Comparison of ENCODE assay signal across 8 mouse cellular contexts in genomic region chr8:13676302-13676700, GRCm38 (mm10). TPM values are rescaled to one million over a fixed set of nuclear protein-coding genes. Genes with fewer than 3 reads are reported as not detected.
DNase-seq lines count a peak whose midpoint lies in the region; ATAC-seq and TF ChIP-seq lines count a peak whose summit lies in the region.

No protein-coding gene starts in this region.

- H3K9ac ChIP-seq in hindbrain, embryonic 15.5 days: peak overlapping the region; percentile 82

- peak overlapping the region; percentile 73 for H3K4me2 ChIP-seq in hindbrain, embryonic 15.5 days

- ATAC-seq in hindbrain, embryonic 15.5 days (ENCODE audit: low FRiP score, low read depth): peak; percentile 24; the same call in 1 of the 2 replicates

- H3K27me3 ChIP-seq in hindbrain, embryonic 15.5 days: no peaks in the 10 kb centered on the region

- WGBS in hindbrain, embryonic 15.5 days: 0% methylated on average over 12 of the region's 12 CpGs

- peak overlapping the region; percentile 98 for H3K27ac ChIP-seq in gastrocnemius, adult 2 months
- H3K27ac ChIP-seq in hindbrain, embryonic 15.5 days (replicated peaks): peak overlapping the region; percentile 93

- intact Hi-C loops in gastrocnemius, adult 2 months (cut with DNase I): loop anchor here (2.0 kb wide), 1 partner anchor 32 kb away; no protein-coding TSS in a partner anchor

- peak; percentile 99 for DNase-seq in adipocyte (ENCODE audit: low spot score)
- DNase-seq in cerebellum, postnatal 10 days: peak; percentile 85 to 90
- DNase-seq in gastrocnemius, adult 2 months: peak; percentile 78
- peak; percentile 54 to 61 for DNase-seq in layer of hippocampus, postnatal 36 days
- peak; percentile 81 for DNase-seq in lung, postnatal 36 days
- peak; percentile 88 for DNase-seq in retina, postnatal 1 day
- DNase-seq in testis, postnatal 10 days (ENCODE audit: low spot score): no peak

- H3K36me3 ChIP-seq in hindbrain, embryonic 15.5 days: no peaks in the 10 kb centered on the region

- TF ChIP-seq CTCF in gastrocnemius, adult 2 months (IDR thresholded peaks at IDR 0.05): peak; percentile 37

- no peaks in the 10 kb centered on the region for H3K9me3 ChIP-seq in hindbrain, embryonic 15.5 days

- peak overlapping the region; percentile 97 for H3K4me3 ChIP-seq in gastrocnemius, adult 2 months
- H3K4me3 ChIP-seq in hindbrain, embryonic 15.5 days: peak overlapping the region; percentile 88

- H3K4me1 ChIP-seq in hindbrain, embryonic 15.5 days (replicated peaks): peaks cover 38% of the 10 kb centered on the region

RNA-seq across cellular contexts. Expression of gene Rasa3, which starts 1.1 kb away (rescaled TPM):
- total RNA-seq in gastrocnemius, adult 2 months (2021): 10 to 100 TPM in 1 of 2 experiments, 1 to 10 TPM in 1; 5.9 to 10.5 TPM
- polyA plus RNA-seq in hindbrain, embryonic 15.5 days (2015; fragmentation: Nextera tagmentation; extraction: Ambion mirVana): 33.5 and 43.1 TPM in 2 replicates
- total RNA-seq in layer of hippocampus, postnatal 36 days (2021): 10 to 100 TPM; 62.4 to 69.7 TPM

RNA-seq across cellular contexts. Expression of gene Cfap97d2, which starts 29.4 kb away (rescaled TPM):
- total RNA-seq in gastrocnemius, adult 2 months (2021): not detected
- polyA plus RNA-seq in hindbrain, embryonic 15.5 days (2015; fragmentation: Nextera tagmentation; extraction: Ambion mirVana): 1.3 and 1.6 TPM in 2 replicates
- total RNA-seq in layer of hippocampus, postnatal 36 days (2021): 1 to 10 TPM; 1.1 to 1.3 TPM

Comparison
In these comparisons a context has a peak if more than half of its experiments do, and no peak if none do; other contexts are left out.
1. RNA of gene Rasa3, which starts 1.1 kb away (total RNA-seq): 62.4 to 69.7 TPM in layer of hippocampus, postnatal 36 days; 5.9 to 10.5 TPM in gastrocnemius, adult 2 months; every median in the first group is over 4 times any median in the second.